Mouse (Mus musculus): ENCODE results near the gene Mlip. TPM values are rescaled to one million over a fixed set of nuclear protein-coding genes. Genes with fewer than 3 reads are reported as not detected.

Gene Mlip
- total RNA-seq (2017) = not detected in 2 replicates

GRCm38 (mm10) chr9:77352432-77353175, at the start of gene Mlip:
Gene Mlip, minus strand, starts transcription at chr9:77352969.
- ATAC-seq (replicated peaks in 1 of 2; ENCODE audit: insufficient read depth in 1 of 2, low FRiP score in 2 of 2, low TSS enrichment in 1 of 2, low read depth in 1 of 2, poor library complexity in 2 of 2, severe bottlenecking in 2 of 2) = no peak

- no peak for ATAC-seq (replicated peaks in 1 of 2; ENCODE audit: insufficient read depth in 1 of 2, low FRiP score in 2 of 2, low TSS enrichment in 1 of 2, low read depth in 1 of 2, poor library complexity in 2 of 2, severe bottlenecking in 2 of 2)
These were observed 47.0 kb upstream of the Mlip start for GRCm38 (mm10) chr9:77399801-77400200.

GRCm38 (mm10) chr9:77398856-77399631, 46.3 kb upstream of the Mlip start:
- ATAC-seq (replicated peaks in 1 of 2; ENCODE audit: insufficient read depth in 1 of 2, low FRiP score in 2 of 2, low TSS enrichment in 1 of 2, low read depth in 1 of 2, poor library complexity in 2 of 2, severe bottlenecking in 2 of 2) = 0 out of 4 replicates have a peak, but pooled peaks of 1 of the 2 experiments have one; percentile 22

- no peak for ATAC-seq (replicated peaks in 1 of 2; ENCODE audit: insufficient read depth in 1 of 2, low FRiP score in 2 of 2, low TSS enrichment in 1 of 2, low read depth in 1 of 2, poor library complexity in 2 of 2, severe bottlenecking in 2 of 2)
These were observed 44.3 kb upstream of the Mlip start for GRCm38 (mm10) chr9:77397027-77397426.

GRCm38 (mm10) chr9:77391248-77391647, 38.5 kb upstream of the Mlip start:
- ATAC-seq (replicated peaks in 1 of 2; ENCODE audit: insufficient read depth in 1 of 2, low FRiP score in 2 of 2, low TSS enrichment in 1 of 2, low read depth in 1 of 2, poor library complexity in 2 of 2, severe bottlenecking in 2 of 2) = no peak

- no peak for ATAC-seq (replicated peaks in 1 of 2; ENCODE audit: insufficient read depth in 1 of 2, low FRiP score in 2 of 2, low TSS enrichment in 1 of 2, low read depth in 1 of 2, poor library complexity in 2 of 2, severe bottlenecking in 2 of 2)
These were observed 36.2 kb upstream of the Mlip start for GRCm38 (mm10) chr9:77388956-77389355.

- ATAC-seq (replicated peaks in 1 of 2; ENCODE audit: insufficient read depth in 1 of 2, low FRiP score in 2 of 2, low TSS enrichment in 1 of 2, low read depth in 1 of 2, poor library complexity in 2 of 2, severe bottlenecking in 2 of 2) = no peak
These were observed 34.0 kb upstream of the Mlip start for GRCm38 (mm10) chr9:77386751-77387150.

GRCm38 (mm10) chr9:77385611-77386010, 32.8 kb upstream of the Mlip start:
- ATAC-seq (replicated peaks in 1 of 2; ENCODE audit: insufficient read depth in 1 of 2, low FRiP score in 2 of 2, low TSS enrichment in 1 of 2, low read depth in 1 of 2, poor library complexity in 2 of 2, severe bottlenecking in 2 of 2) = no peak

- no peak for ATAC-seq (replicated peaks in 1 of 2; ENCODE audit: insufficient read depth in 1 of 2, low FRiP score in 2 of 2, low TSS enrichment in 1 of 2, low read depth in 1 of 2, poor library complexity in 2 of 2, severe bottlenecking in 2 of 2)
These were observed 31.9 kb upstream of the Mlip start for GRCm38 (mm10) chr9:77384651-77385050.

- ATAC-seq (replicated peaks in 1 of 2; ENCODE audit: insufficient read depth in 1 of 2, low FRiP score in 2 of 2, low TSS enrichment in 1 of 2, low read depth in 1 of 2, poor library complexity in 2 of 2, severe bottlenecking in 2 of 2) = no peak
These were observed 31.2 kb upstream of the Mlip start for GRCm38 (mm10) chr9:77383951-77384350.

- no peak for ATAC-seq (replicated peaks in 1 of 2; ENCODE audit: insufficient read depth in 1 of 2, low FRiP score in 2 of 2, low TSS enrichment in 1 of 2, low read depth in 1 of 2, poor library complexity in 2 of 2, severe bottlenecking in 2 of 2)
These were observed 29.7 kb upstream of the Mlip start for GRCm38 (mm10) chr9:77382514-77382913.

- peak in 1 of 2 experiments; percentile 60; a peak in 1 of 4 replicates for ATAC-seq (replicated peaks in 1 of 2; ENCODE audit: insufficient read depth in 1 of 2, low FRiP score in 2 of 2, low TSS enrichment in 1 of 2, low read depth in 1 of 2, poor library complexity in 2 of 2, severe bottlenecking in 2 of 2)
These were observed 28.8 kb upstream of the Mlip start for GRCm38 (mm10) chr9:77381565-77381964.

- ATAC-seq (replicated peaks in 1 of 2; ENCODE audit: insufficient read depth in 1 of 2, low FRiP score in 2 of 2, low TSS enrichment in 1 of 2, low read depth in 1 of 2, poor library complexity in 2 of 2, severe bottlenecking in 2 of 2) = peak in 1 of 2 experiments; percentile 49; a peak in 2 of 4 replicates
These were observed 26.9 kb upstream of the Mlip start for GRCm38 (mm10) chr9:77379625-77380024.

- no peak for ATAC-seq (replicated peaks in 1 of 2; ENCODE audit: insufficient read depth in 1 of 2, low FRiP score in 2 of 2, low TSS enrichment in 1 of 2, low read depth in 1 of 2, poor library complexity in 2 of 2, severe bottlenecking in 2 of 2)
These were observed 24.9 kb upstream of the Mlip start for GRCm38 (mm10) chr9:77377696-77378095.

GRCm38 (mm10) chr9:77377082-77377481, 24.3 kb upstream of the Mlip start:
- peak; percentile 37 to 49; a peak in 1 of 4 replicates for ATAC-seq (replicated peaks in 1 of 2; ENCODE audit: insufficient read depth in 1 of 2, low FRiP score in 2 of 2, low TSS enrichment in 1 of 2, low read depth in 1 of 2, poor library complexity in 2 of 2, severe bottlenecking in 2 of 2)

GRCm38 (mm10) chr9:77376561-77376960, 23.8 kb upstream of the Mlip start:
- ATAC-seq (replicated peaks in 1 of 2; ENCODE audit: insufficient read depth in 1 of 2, low FRiP score in 2 of 2, low TSS enrichment in 1 of 2, low read depth in 1 of 2, poor library complexity in 2 of 2, severe bottlenecking in 2 of 2) = no peak

GRCm38 (mm10) chr9:77370706-77371105, 17.9 kb upstream of the Mlip start:
- ATAC-seq (replicated peaks in 1 of 2; ENCODE audit: insufficient read depth in 1 of 2, low FRiP score in 2 of 2, low TSS enrichment in 1 of 2, low read depth in 1 of 2, poor library complexity in 2 of 2, severe bottlenecking in 2 of 2) = no peak

- no peak for ATAC-seq (replicated peaks in 1 of 2; ENCODE audit: insufficient read depth in 1 of 2, low FRiP score in 2 of 2, low TSS enrichment in 1 of 2, low read depth in 1 of 2, poor library complexity in 2 of 2, severe bottlenecking in 2 of 2)
These were observed 16.5 kb upstream of the Mlip start for GRCm38 (mm10) chr9:77369262-77369661.
